Mouse (Mus musculus) limb, embryonic 14.5 days (tissue): ENCODE data around the gene Kif1c. TPM values are rescaled to one million over a fixed set of nuclear protein-coding genes. Genes with fewer than 3 reads are reported as not detected.

Experiments used
- ATAC-seq: fragments of 200-750 bp; cut with Nextera tagmentation; 2 replicates; pipeline ENCODE4 v1.8.0; 2017; ENCODE audit warnings: low read depth, moderate number of reproducible peaks, moderate TSS enrichment; ENCODE audit not compliant: low FRiP score
- DNase-seq: peaks from one replicate; pipeline ENCODE4 v3.0.0-alpha.2; 2015; ENCODE audit warnings: low spot score
- H3K27ac ChIP-seq: fragments of 300-500 bp; sonication (generic); replicated peaks from 2 replicates; pipeline ENCODE4 v1.5.1; 2014; ENCODE audit warnings: low read depth, mild to moderate bottlenecking, low read length, moderate library complexity, mixed read lengths
- H3K27me3 ChIP-seq: fragments of 300-500 bp; sonication (generic); 2 replicates; pipeline ENCODE4 v1.6.1; 2014; ENCODE audit warnings: low read length, mixed read lengths; ENCODE audit not compliant: control insufficient read depth, insufficient read depth
- H3K36me3 ChIP-seq: fragments of 300-500 bp; sonication (generic); 2 replicates; pipeline ENCODE4 v1.6.1; 2014; ENCODE audit warnings: mild to moderate bottlenecking, low read length, moderate library complexity, mixed read lengths; ENCODE audit not compliant: control insufficient read depth, insufficient read depth
- H3K4me1 ChIP-seq: fragments of 300-500 bp; sonication (generic); 2 replicates; pipeline ENCODE4 v1.6.1; 2014; ENCODE audit warnings: antibody characterized with exemption, low read length, mixed read lengths; ENCODE audit not compliant: control insufficient read depth, insufficient read depth
- H3K4me2 ChIP-seq: fragments of 300-500 bp; sonication (generic); replicated peaks from 2 replicates; pipeline ENCODE4 v1.6.1; 2014; ENCODE audit warnings: low read depth, mild to moderate bottlenecking, low read length, moderate library complexity; ENCODE audit not compliant: severe bottlenecking
- H3K4me3 ChIP-seq: fragments of 300-500 bp; sonication (generic); replicated peaks from 2 replicates; pipeline ENCODE4 v1.5.1; 2014; ENCODE audit warnings: low read length
- H3K9ac ChIP-seq: fragments of 300-500 bp; sonication (generic); 2 replicates; pipeline ENCODE4 v1.6.1; 2014; ENCODE audit warnings: mild to moderate bottlenecking, low read depth, low read length, moderate library complexity; ENCODE audit not compliant: severe bottlenecking
- H3K9me3 ChIP-seq: fragments of 300-500 bp; sonication (generic); 2 replicates; pipeline ENCODE4 v1.6.1; 2016; ENCODE audit warnings: low read length; ENCODE audit not compliant: control insufficient read depth
- POLR2A ChIP-seq: fragments of 200-500 bp; IDR thresholded peaks from 2 replicates; pipeline ENCODE4 v1.8.0; 2012; ENCODE audit warnings: inconsistent platforms, mild to moderate bottlenecking, moderate library complexity, borderline replicate concordance; ENCODE audit not compliant: insufficient read depth, insufficient read length; ENCODE audit errors: extremely low read depth
- WGBS: fragments of 180-500 bp; shearing (Covaris S2); extraction: QIAGEN DNeasy Blood & Tissue Kit; methylation state at CpG from one replicate; pipeline ENCODE4 v1.1.7; 2014; 5-methylcytosine and 5-hydroxymethylcytosine counted together
- polyA plus RNA-seq, 2 experiments: library from polyadenylated mRNA; depleted of rRNA in 1 of 2; stranded (reverse) in 1 of 2; unstranded in 1 of 2; fragments of >200 nt; fragmentation: Nextera tagmentation in 1 of 2; extraction: Ambion mirVana in 1 of 2; gene quantifications; 2 replicates each; pipeline versions ENCODE4 v1.2.1 to v1.2.3; 2012 to 2014

Gene Kif1c
- polyA plus RNA-seq, 2 experiments: 14.6 to 45.8 TPM

DNA sequence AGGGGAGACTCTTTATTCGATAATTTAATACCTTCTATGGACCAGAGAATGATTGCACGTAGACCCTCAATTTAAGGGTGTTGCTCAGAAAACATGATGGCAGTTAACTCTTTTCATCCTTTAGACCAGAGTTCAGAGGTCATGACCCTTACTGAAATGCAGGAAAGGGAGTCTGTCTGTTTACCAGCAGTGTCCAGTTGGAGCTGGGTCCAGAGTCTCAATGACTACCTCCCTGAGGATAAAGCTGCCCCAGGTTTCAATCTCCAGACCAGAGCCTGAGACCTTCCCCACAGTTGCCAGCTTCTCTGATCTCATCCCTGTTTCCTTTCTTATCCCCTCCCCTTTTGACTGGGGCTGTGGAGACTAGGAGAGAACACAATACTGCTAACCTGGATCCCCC is 21.8 kb upstream of the Kif1c start:
- Histone ChIP-seq H3K9ac (no peak overlapping the region), H3K27me3 (no peaks in the 10 kb centered on the region), H3K36me3 (peaks cover 66% of the 10 kb centered on the region), H3K9me3 (no peaks in the 10 kb centered on the region), H3K4me3 (no peak overlapping the region), H3K27ac (no peak overlapping the region), H3K4me2 (no peak overlapping the region), H3K4me1 (no peaks in the 10 kb centered on the region)
- ATAC-seq (no peak), DNase-seq (no peak)
- 66% methylated on average over 2 of the region's 2 CpGs for WGBS
- TF ChIP-seq POLR2A: no peak

DNA sequence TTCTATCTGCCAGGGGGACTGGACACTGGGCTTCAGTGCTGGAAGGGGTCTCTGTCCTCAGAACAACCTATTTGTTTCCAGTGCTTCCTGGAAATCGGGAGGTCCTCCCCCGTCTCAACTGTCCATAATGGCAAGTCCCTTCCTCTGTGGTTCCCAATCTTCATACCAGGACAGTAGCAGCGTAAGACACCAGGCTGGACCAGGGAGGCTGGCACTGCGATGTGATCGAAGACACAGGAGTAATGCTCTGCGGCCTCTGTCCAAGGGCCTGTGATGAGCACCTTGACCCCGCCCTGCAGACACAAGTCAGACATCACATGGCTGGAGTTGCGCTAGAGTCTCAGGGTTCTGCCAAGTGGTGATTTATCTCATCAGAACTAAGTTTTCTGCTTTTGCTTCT is 21.0 kb upstream of the Kif1c start:
- Histone ChIP-seq H3K9me3 (no peaks in the 10 kb centered on the region), H3K4me3 (no peak overlapping the region), H3K27me3 (no peaks in the 10 kb centered on the region), H3K27ac (no peak overlapping the region), H3K4me1 (no peaks in the 10 kb centered on the region), H3K4me2 (no peak overlapping the region), H3K36me3 (peaks cover 70% of the 10 kb centered on the region), H3K9ac (no peak overlapping the region)
- ATAC-seq (no peak), DNase-seq (no peak)
- WGBS: 91% methylated on average over 8 of the region's 8 CpGs
- TF ChIP-seq POLR2A: no peak

GRCm38 (mm10) chr11:70679894-70680293 is 20.5 kb upstream of the Kif1c start:
- Histone ChIP-seq H3K9ac (no peak overlapping the region), H3K27me3 (no peaks in the 10 kb centered on the region), H3K4me1 (no peaks in the 10 kb centered on the region), H3K4me3 (no peak overlapping the region), H3K36me3 (peaks cover 71% of the 10 kb centered on the region), H3K9me3 (no peaks in the 10 kb centered on the region), H3K4me2 (no peak overlapping the region), H3K27ac (no peak overlapping the region)
- DNase-seq: no peak
- no peak for TF ChIP-seq POLR2A
- no peak for ATAC-seq
- WGBS: 88% methylated on average over 8 of the region's 8 CpGs

GRCm38 (mm10) chr11:70681170-70681569 is 19.2 kb upstream of the Kif1c start:
- H3K9ac ChIP-seq: no peak overlapping the region
- H3K4me1 ChIP-seq: no peaks in the 10 kb centered on the region
- peaks cover 69% of the 10 kb centered on the region for H3K36me3 ChIP-seq
- no peak overlapping the region for H3K27ac ChIP-seq
- DNase-seq: no peak
- H3K4me2 ChIP-seq: no peak overlapping the region
- no peaks in the 10 kb centered on the region for H3K9me3 ChIP-seq
- no peak overlapping the region for H3K4me3 ChIP-seq
- 63% methylated on average over 12 of the region's 12 CpGs for WGBS
- no peaks in the 10 kb centered on the region for H3K27me3 ChIP-seq
- TF ChIP-seq POLR2A: no peak
- ATAC-seq: no peak

DNA sequence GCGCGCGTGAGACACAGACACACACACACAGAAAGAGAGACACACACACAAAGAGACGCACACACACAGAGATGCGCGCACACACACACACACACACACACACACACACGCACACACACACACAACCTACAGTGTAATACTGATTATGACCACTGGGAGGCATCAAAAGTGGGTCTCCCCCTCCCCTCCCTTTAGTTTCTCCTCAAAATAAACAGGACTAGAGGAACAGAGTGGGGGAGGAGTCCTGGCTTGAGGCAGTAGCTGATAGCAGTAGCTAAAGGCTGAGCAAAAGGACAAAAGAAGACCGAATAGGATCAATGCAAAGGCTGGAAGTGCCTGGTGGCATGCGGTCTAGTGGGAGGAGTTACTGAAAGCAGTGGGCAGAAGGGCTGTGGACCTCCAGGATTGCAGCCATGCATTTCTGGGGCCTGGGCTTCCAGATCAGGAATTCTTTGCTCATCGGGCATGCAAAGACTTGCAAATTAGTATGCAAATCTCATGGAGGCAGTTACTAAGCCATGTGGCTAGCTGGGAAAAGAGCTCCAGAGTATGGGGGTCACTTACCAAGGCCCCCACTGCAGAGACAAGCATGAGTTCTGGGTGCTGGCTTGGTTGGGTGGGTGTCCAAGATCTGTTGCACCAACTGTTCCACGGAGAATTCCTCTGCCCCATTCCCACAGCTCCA is 18.3 kb upstream of the Kif1c start:
- H3K9ac ChIP-seq: no peak overlapping the region
- no peak overlapping the region for H3K4me2 ChIP-seq

More for the DNA sequence above, 18.3 kb upstream of the Kif1c start:
- H3K27me3 ChIP-seq: no peaks in the 10 kb centered on the region
- TF ChIP-seq POLR2A: no peak
- H3K9me3 ChIP-seq: no peaks in the 10 kb centered on the region
- peaks cover 61% of the 10 kb centered on the region for H3K36me3 ChIP-seq
- peak; percentile 56; the same call in 1 of the 2 replicates for ATAC-seq
- no peak overlapping the region for H3K4me3 ChIP-seq
- 20% methylated on average over 11 of the region's 11 CpGs for WGBS
- peak; percentile 48 for DNase-seq
- H3K27ac ChIP-seq: no peak overlapping the region
- H3K4me1 ChIP-seq: no peaks in the 10 kb centered on the region
